Mouse (Mus musculus) frontal cortex, postnatal 14 days (tissue): Measurements from ENCODE around the gene Msh5.
"Not testable (repeated sequence)": the region's sequence is repeated elsewhere in the genome, so short reads cannot be mapped to it uniquely, and the experiment has no call there.

Experiments
- DNase-seq, 2 experiments: peaks; one replicate each; pipeline ENCODE4 v3.0.0; 2022; ENCODE audit warnings: low spot score in 2 of 2

The Msh5 gene

DNA sequence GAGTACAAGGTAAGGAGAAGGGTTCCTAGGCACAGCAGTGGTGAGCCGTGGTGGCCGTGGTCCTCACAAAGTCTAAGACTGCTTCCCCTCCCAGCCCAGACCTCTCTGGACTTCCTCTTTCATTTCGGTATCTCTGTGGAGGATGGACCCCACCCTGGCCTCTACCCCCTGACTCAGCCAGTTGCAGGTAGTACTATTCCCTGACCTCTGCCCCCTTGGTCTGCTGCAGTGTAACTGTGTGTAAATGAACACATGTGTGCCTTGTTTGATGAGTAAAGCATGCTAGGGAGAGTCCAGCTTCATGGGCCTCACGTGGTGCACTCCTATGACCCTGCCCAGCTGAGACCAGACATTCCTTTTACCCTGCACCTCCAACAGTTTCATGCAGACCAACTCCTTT lies 22.8 kb downstream of the Msh5 start:
- DNase-seq = no peak

GRCm38 (mm10) chr17:35023221-35023620 lies 23.3 kb downstream of the Msh5 start:
- no peak for DNase-seq

DNA sequence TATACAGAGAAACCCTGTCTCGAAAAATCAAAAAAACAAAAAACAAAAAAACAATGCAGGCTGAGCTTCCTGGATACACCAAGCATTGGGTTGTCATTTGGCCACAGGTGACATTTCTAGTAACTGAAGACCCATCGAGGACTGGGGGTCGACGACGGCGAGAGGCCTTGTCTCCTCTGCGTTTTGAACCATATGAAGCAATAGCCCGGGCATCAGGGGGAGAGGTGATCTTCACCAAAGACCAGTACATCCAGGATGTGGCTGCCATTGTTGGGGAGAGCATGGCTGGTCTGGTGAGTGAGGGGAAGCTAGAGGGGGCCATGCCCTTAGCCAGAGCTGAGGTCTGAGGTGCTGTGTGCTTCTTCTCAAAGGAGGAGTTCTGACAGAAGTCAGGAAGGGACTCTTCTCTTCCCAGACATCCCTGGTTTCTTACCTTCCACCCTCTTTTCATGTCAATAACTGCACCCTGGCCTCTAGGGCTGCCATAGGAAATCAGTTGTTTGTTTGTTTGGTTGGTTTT lies 23.9 kb downstream of the Msh5 start:
- DNase-seq = no peak

DNA sequence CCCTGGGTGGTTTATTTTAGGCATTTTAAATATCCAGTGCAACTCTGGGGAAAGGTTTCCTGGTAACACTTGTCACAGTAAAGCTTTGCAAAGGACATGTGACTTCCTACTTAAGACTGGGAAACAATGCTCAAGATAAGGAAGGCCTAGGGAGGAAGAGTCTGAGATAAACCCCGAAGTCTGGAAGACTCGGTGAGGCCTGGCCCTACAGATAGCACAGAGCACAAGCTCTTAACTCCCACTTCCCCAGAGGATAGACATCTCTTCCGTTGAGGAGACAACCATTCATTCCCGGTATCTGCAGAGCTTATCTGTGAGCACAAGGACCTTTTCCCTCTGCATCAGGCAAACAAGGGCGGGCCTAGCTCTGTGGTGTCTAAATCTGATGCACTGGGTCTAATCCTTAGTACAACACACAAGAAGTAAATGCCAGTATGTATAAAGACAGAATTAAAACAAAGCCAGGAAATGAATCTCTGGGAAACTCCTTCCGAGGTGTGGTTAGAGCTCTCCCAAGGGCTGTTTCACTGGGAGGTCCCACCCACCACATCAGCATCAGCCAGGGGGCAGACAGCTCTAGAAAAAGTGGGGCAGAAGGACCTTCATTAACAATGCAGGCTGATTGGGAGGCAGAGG lies 24.6 kb downstream of the Msh5 start:
- DNase-seq = no peak

- DNase-seq = peak; percentile 70 to 81
These were observed 25.3 kb downstream of the Msh5 start for GRCm38 (mm10) chr17:35021163-35021808.

DNA sequence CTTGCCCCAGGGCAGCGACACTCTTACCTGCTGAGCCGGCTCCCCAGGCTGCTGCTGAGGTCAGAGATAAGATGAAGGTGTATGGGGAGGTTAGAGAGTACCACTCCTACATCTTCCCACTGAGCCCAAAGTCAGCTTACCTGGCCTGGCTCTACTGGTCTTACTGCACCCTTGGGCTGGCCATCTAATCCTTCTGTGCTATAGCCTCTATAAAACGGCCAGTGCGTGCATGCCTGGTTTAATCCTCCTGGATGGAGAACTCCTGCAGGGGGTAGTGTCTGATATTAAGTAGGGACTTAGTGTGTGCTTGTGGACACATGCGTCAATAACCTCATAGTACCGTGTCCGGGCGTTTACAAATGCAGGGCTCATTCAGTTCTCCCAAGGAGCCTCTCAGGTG lies 26.0 kb downstream of the Msh5 start:
- DNase-seq = no peak

- DNase-seq = no peak
These were observed 26.7 kb downstream of the Msh5 start for GRCm38 (mm10) chr17:35019894-35020293.

GRCm38 (mm10) chr17:35018171-35018570 lies 28.4 kb downstream of the Msh5 start:
- no peak for DNase-seq

GRCm38 (mm10) chr17:35017706-35018030 lies 28.9 kb downstream of the Msh5 start:
- DNase-seq = no peak

GRCm38 (mm10) chr17:35016791-35017705 lies 29.5 kb downstream of the Msh5 start:
- no peak for DNase-seq

DNA sequence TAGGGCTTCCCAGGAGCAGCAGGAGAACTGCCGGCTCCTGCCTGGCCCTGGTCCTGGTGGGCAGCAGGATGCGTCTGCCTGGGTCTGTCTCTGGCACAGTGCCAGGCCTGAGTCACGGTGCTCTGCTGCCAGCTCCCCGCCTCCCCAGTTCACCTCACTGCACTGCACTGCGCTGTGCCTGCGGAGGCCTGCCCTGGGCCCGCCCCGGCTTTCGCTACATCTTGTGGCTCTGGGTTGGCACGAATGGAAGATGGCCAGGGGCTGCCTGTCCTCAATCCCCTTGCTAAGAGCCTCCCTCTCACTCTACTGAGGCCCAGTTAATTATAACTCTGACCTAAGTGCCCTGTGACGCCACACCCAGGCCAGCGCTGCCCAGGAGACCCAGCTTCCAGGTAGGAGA lies 30.2 kb downstream of the Msh5 start, which contains the start of gene Vwa7:
Vwa7 (plus strand) TSS at position 204 of the 400 bp plus-strand sequence.
- no peak for DNase-seq

- DNase-seq = no peak
These were observed 31.2 kb downstream of the Msh5 start for GRCm38 (mm10) chr17:35015296-35015695.

DNA sequence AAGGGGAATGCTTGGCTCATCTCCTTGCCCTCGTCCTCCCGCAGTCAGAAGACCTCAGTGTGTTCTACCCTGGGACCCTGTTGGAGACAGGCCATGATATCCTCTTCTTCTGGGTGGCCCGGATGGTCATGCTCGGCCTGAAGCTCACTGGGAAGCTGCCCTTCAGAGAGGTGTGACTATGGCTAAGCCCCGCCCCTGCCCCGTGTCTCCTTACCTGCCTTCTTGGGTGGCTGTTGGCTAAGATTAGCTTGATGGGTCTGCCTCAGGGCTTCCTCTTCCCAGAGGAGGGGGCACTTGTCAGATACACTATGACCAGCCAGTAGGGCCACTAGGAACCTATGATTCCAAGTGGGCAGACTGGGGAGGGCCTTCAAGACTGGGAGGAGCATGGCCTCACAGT lies 33.3 kb downstream of the Msh5 start:
- no peak for DNase-seq

- DNase-seq = no peak
These were observed 34.1 kb downstream of the Msh5 start for GRCm38 (mm10) chr17:35012430-35012829.

- DNase-seq = no peak
These were observed 35.1 kb downstream of the Msh5 start for GRCm38 (mm10) chr17:35011440-35011839.

- no peak for DNase-seq
These were observed 37.0 kb downstream of the Msh5 start for GRCm38 (mm10) chr17:35009586-35009985.

DNA sequence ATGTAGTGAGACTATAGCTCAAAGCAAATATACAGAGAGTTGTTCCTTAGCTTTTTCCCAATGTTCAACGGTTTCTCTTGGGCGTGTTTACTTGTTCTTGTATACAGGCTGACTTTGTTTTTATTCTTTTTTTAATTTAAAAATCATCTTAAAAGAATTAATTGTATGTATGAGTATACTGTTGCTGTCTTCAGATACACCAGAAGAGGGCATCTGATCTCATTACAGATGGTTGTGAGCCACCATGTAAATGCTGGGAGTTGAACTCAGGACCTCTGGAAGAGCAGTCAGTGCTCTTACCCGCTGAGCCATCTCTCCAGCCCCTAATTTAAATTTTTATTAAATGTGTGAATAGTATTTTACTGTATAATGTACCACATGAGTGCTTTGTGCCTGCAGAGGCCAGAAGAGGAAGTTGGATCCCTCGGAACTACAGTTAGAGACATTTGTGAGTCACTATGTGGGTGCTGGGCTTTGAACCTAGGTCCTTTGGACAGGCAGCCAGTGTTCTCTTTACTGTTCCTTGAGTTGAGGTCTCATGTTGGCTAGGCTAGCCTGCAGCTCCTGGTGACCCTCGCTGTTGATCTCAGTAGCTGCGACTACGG lies 39.1 kb downstream of the Msh5 start:
- DNase-seq = no peak

GRCm38 (mm10) chr17:35005902-35006301 lies 40.6 kb downstream of the Msh5 start:
- DNase-seq = not testable (repeated sequence)

DNA sequence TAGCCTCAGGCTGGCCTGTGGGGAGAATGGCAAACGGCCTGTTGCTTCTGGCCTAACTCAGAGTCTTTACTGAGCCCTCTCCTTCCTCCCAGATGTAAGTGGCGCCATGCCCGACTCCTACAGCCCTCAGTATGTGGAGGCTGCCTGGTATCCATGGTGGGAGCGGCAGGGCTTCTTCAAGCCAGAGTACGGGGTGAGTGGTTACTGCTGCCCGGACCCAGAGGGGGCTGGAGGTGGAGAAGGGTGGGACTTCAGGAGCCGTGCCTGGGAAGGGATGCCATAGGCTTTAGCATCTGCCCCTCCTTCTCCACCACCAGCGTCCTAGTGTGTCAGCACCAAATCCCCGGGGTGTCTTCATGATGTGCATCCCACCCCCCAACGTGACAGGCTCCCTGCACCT lies 41.4 kb downstream of the Msh5 start:
- no peak for DNase-seq

DNA sequence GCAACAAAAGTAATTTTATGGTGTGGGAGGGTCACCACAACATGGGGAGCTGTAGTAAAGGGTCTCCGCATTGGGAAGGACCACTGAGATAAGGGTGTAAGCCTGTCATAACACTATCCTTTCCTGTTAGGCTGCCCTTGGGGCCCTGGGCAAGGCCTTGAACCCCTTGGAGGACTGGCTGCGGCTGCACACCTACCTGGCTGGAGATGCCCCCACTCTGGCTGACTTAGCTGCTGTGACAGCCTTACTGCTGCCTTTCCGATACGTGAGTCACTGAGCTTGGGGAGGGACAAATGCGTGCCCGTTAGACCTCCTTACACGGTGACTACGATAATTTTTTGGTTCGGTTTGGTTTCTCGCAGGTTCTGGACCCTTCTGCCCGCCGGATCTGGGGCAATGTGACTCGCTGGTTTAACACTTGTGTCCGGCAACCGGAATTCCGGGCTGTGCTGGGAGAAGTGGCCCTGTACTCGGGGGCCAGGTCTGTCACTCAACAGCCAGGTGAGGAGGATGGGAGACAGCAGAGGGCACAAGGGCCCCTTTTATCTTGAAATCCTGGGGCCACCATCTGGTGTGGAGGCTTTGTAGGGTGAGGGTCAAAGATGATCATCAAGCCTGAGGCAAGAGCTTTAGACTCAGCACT lies 42.3 kb downstream of the Msh5 start:
- no peak for DNase-seq

DNA sequence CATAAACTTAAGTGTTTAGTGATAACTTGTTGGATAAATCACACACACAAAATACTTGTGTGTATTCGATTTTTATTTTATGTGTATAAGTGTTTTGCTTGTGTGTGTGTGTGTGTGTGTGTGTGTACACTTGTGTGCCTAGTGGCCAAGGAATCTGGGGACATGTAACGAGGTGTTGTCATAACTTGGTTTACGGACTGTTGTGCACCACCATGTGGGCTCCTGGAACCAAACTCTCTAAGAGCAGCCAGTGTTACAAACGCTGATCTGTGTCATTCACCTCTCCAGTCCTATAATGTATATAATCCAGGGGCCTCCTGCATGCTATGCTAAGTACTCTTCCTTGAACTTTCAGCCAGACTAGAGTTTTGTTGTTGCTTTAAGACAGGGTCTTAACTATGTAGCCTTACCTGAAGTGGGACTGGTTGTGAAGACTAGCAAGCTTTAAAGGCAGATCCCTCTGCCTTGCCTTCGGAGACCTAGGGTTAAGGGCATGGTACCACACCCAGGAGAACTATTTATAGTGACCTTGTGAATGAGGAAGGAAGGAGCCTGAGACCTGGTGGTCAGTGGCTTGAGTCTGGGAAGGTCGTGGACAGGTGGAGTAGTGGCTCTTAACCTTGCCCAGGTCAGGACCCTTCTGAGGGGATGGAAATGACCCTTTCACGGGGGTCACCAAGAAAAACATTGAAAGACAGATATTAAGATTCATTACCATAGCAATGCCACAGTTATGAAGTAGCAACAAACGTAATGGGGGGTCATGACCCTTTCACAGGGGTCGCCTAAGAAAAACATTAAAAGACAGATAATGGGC lies 43.3 kb downstream of the Msh5 start:
- no peak for DNase-seq
